Mouse (Mus musculus): ENCODE measurements at regions not wholly inside any gene's neighbourhood (a gene's known extent, or its start where the extent isn't known, plus 50 kb on each side); places are given as distances from the start of the nearest gene placed in this dataset.

DNA sequence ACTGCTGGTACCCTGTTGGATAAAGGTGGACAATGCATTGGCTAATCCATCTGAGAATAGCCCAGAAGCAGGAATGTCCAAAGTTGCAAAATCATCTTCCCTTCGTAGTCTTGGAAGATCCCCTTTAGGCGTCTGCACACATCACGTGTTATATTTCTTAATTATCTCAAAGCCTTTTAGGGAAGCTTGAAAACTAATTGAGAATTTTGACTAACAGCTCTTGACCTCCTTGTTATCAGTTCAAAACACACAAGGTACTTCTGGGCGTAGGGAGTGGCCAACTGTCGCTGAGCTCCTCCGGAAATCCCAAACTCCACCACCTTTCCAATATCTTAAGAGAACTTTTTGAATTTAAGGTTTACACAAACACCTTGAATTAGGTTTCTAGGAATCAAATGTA, 227.6 kb upstream of the Myocd start:
- TF ChIP-seq POLR2A (IDR thresholded peaks at IDR 0.05; ENCODE audit: borderline replicate concordance, extremely low read depth, insufficient read depth, insufficient read length, poor library complexity, severe bottlenecking), result no peak
- TF ChIP-seq CTCF (IDR thresholded peaks at IDR 0.05; ENCODE audit: borderline replicate concordance, extremely low read depth, insufficient read depth, insufficient read length), result no peak

Data from brain, embryonic 14.5 days (tissue).